Mouse (Mus musculus): ENCODE data around the gene Pold2.

Gene Pold2

GRCm38 (mm10) chr11:5877921-5878526 lies at the start of gene Pold2:
Gene Pold2 (minus strand): TSS chr11:5878292.
- DNase-seq = peak; percentile 97

- DNase-seq = no peak
Observed at GRCm38 (mm10) chr11:5926696-5927220, 48.7 kb upstream of the Pold2 start.

DNA sequence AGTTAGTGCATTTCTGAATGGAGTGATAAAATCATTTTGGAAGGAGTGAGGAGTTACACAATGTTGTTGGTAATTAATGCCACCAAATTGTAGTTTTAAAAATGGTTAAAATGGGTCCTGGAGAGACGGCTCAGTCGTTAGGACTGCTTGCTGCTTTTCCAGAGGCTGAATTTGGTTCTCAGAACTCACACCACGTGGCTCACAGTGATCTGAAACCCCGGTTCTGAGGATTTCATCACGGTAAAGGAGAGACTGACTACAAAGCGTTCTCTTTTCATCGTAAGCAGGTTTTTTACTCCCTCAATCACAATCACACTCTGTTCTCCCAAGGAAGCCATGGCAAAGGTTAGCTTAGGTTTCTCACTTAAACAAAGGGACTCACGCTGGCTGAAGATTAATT lies 46.6 kb upstream of the Pold2 start:
- DNase-seq = no peak

- no peak for DNase-seq
Observed at GRCm38 (mm10) chr11:5920323-5920960, 42.4 kb upstream of the Pold2 start.

DNA sequence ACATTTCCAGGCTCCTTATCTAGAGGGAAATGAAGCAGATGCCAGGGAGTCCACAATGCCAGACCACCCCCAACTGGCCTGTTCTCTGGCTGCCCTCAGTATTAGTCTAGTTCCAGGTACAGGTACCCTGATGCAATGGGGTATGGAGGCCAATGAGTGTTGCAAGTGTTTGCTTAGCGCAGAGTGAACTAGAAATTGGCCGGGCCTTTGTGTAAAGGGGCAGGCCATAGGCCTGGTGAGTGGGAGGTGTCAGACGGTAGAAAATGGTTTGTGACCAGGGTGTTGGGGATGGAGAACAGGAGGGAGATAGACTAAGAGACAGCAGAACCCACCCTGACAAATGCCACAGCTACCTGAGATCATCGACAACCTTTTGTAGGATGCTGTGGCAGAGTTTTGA lies 41.5 kb upstream of the Pold2 start:
- DNase-seq = no peak

DNA sequence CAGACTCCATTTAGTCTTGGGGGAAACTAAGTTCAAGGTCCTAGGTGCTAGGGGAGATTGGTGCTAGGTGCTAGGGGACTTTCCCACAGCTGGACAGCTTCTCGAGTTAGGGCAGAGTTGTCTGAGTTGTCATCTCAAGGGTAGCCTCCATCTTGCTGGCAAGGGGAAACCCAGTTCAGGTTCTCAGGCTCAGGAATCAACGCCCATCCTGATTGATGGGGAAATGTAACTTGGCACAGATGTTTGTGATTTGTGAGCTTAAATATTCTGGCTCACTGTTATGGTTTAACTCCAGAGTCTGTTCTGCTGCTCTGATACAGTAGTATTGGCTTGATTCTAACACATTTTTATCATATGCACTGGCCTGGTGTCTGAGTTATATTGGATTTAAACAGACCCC lies 40.0 kb upstream of the Pold2 start:
- no peak for DNase-seq

- DNase-seq = peak; percentile 74 to 78
Observed at GRCm38 (mm10) chr11:5916178-5916548, 38.1 kb upstream of the Pold2 start.

- peak; percentile 84 to 86 for DNase-seq
Observed at GRCm38 (mm10) chr11:5915429-5916177, 37.5 kb upstream of the Pold2 start.

- peak; percentile 19 to 24 for DNase-seq
Observed at GRCm38 (mm10) chr11:5914940-5915339, 36.8 kb upstream of the Pold2 start.

DNA sequence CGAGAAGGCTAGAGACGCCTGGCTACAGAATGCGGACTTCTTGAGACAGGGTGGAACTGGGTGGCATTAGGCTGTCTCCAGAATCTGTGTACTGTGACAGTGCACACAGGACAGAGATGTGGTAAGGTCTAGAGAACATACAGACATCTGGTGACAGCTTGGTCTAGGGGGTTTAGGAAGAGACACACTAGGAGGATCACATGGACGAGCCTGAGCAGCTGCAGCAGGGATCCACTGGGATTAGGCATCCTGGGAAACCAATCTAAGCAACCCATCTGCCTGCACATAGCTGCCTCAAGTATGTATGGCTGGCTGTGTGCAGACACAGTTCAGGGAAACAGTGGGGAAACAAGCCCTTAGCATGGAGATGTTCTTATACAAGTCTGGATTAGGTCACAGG lies 35.8 kb upstream of the Pold2 start:
- DNase-seq = peak in 1 of 2 experiments; percentile 5

- DNase-seq = peak; percentile 58 to 67
Observed at GRCm38 (mm10) chr11:5913256-5913655, 35.2 kb upstream of the Pold2 start.

DNA sequence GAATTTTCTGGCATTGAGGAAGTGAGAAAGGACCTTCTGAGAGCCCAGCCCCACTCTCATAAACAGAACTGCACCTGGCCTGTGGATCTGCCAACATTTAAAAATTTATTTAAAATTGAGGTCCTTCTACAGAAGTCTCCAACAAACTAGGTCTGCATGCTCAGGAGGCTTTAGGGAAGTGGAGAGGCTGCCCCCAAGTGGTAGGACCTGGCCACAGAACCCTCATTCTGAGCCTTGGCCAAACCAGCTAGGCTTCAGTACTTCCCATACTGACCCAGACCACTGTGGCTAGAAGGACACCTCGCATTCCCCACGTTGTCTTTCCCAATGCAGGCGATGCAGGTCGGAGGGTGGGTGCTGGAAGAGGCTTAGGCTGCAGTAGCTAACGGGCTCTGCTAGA lies 34.5 kb upstream of the Pold2 start:
- DNase-seq = peak; percentile 86 to 89

DNA sequence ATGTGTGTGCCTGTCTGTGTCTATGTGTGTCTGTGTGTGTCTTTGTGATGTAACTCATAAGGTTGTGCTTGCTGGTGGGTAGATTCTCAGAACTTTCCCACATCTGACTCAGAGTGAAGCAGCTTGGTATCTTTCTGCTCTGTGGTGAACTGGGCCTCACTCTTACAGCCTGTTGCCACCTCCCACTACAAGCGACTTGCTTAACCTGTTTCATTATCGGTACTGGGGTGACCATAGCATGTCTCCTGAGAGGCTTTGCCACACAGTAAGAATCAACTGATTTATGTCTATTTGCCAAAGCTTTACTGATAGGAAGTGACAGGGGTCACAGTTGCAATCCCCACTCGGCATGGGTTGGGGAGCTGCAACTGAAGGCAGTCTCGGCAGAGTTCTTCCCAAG lies 30.6 kb upstream of the Pold2 start:
- DNase-seq = no peak

- DNase-seq = no peak
Observed at GRCm38 (mm10) chr11:5907096-5907495, 29.0 kb upstream of the Pold2 start.

- peak; percentile 12 to 19 for DNase-seq
Observed at GRCm38 (mm10) chr11:5905778-5906518, 27.9 kb upstream of the Pold2 start.

GRCm38 (mm10) chr11:5904871-5905270 lies 26.8 kb upstream of the Pold2 start:
- DNase-seq = no peak

- peak; percentile 3 to 11 for DNase-seq
Observed at GRCm38 (mm10) chr11:5904357-5904756, 26.3 kb upstream of the Pold2 start.

GRCm38 (mm10) chr11:5903844-5904243 lies 25.8 kb upstream of the Pold2 start:
- no peak for DNase-seq

- no peak for DNase-seq
Observed at GRCm38 (mm10) chr11:5902390-5902789, 24.3 kb upstream of the Pold2 start.

DNA sequence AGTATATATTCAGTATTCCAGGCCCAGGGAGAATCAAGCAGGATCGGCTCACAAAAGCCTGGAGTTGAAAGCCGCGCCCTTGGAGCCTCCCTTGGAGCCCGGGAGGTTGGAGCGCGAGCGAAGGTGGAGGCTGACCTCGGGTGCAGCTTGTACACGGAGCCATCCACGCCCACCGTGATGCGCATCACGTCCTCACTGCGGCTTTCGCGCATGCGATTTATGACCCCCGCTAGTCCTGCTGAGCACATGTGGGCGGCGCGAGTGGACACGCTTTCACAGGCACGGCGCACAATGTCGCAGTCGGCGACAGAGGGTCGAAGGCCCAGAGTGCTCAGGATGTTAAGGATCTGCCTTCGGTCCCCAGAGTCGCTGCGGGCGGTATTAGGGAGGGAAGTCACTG lies 23.9 kb upstream of the Pold2 start:
- peak; percentile 74 to 75 for DNase-seq

GRCm38 (mm10) chr11:5901320-5901719 lies 23.2 kb upstream of the Pold2 start:
- DNase-seq = no peak

- DNase-seq = no peak
Observed at GRCm38 (mm10) chr11:5899286-5899685, 21.2 kb upstream of the Pold2 start.

- no peak for DNase-seq
Observed at GRCm38 (mm10) chr11:5898531-5898930, 20.4 kb upstream of the Pold2 start, which contains the start of gene Myl7. Gene Myl7 (minus strand): TSS chr11:5898782.

All from cerebellum, postnatal 14 days (tissue).